11 mouse cellular contexts compared by ENCODE assay signal in genomic region chr12:28602259-28602658, GRCm38 (mm10). TPM values are rescaled to one million over a fixed set of nuclear protein-coding genes. Genes with fewer than 3 reads are reported as not detected.
A peak's percentile ranks its signal among the peaks of the same experiment; 100 is the strongest.
DNase-seq lines count a peak whose midpoint lies in the region; ATAC-seq and TF ChIP-seq lines count a peak whose summit lies in the region.
"Had no signal": no experiment of that assay in that cellular context is flagged by ENCODE, and none has a peak within 500 bp of the region (broad histone marks: within the 10 kb centered on the region; RNA-seq: fewer than 3 reads in every experiment).

No protein-coding gene starts in this region.

- ATAC-seq in forebrain, embryonic 13.5 days, result peak; percentile 82
- ATAC-seq in forebrain, embryonic 12.5 days (ENCODE audit: low FRiP score), result no peak
- ATAC-seq in midbrain, postnatal 0 days (ENCODE audit: low FRiP score), result peak; percentile 48; the same call in 1 of the 2 replicates

- H3K27ac ChIP-seq in forebrain, embryonic 13.5 days, result peak overlapping the region; percentile 32; the same call in 1 of the 2 replicates
- no peak overlapping the region for H3K27ac ChIP-seq in forebrain, embryonic 12.5 days
- no peak overlapping the region for H3K27ac ChIP-seq in midbrain, postnatal 0 days (ENCODE audit: low read depth, low read length)
- H3K27ac ChIP-seq: macrophage had no signal

- 7% methylated on average over 4 of the region's 4 CpGs for WGBS in forebrain, embryonic 13.5 days
- 22% methylated on average over 4 of the region's 4 CpGs for WGBS in forebrain, embryonic 12.5 days
- WGBS in midbrain, postnatal 0 days, result 22% methylated on average over 4 of the region's 4 CpGs

- DNase-seq in right cerebral cortex, postnatal 10 days (ENCODE audit: low spot score in 2 of 2), result peak; percentile 45 to 48
- DNase-seq in right cerebral cortex, postnatal 36 days (ENCODE audit: low spot score in 2 of 2), result no peak
- DNase-seq in heart, adult 8-10 months (ENCODE audit: low spot score), result peak; percentile 40
- peak; percentile 88 for DNase-seq in midbrain, postnatal 0 days (ENCODE audit: low spot score)
- DNase-seq in kidney, adult 18-20 months, result no peak
- no peak for DNase-seq in MN1 (ENCODE audit: low spot score)

- H3K36me3 ChIP-seq in forebrain, embryonic 13.5 days (ENCODE audit: poor library complexity, severe bottlenecking), result no peaks in the 10 kb centered on the region
- H3K36me3 ChIP-seq in forebrain, embryonic 12.5 days (replicated peaks), result no peaks in the 10 kb centered on the region
- no peaks in the 10 kb centered on the region for H3K36me3 ChIP-seq in midbrain, postnatal 0 days (ENCODE audit: insufficient read depth, low read length)

- no peak overlapping the region for H3K4me2 ChIP-seq in forebrain, embryonic 13.5 days
- H3K4me2 ChIP-seq in forebrain, embryonic 12.5 days, result no peak overlapping the region
- no peak overlapping the region for H3K4me2 ChIP-seq in midbrain, postnatal 0 days (ENCODE audit: low read depth, low read length, poor library complexity, severe bottlenecking)

- no peak overlapping the region for H3K9ac ChIP-seq in forebrain, embryonic 13.5 days
- H3K9ac ChIP-seq in forebrain, embryonic 12.5 days, result no peak overlapping the region
- no peak overlapping the region; the same call in 1 of the 2 replicates for H3K9ac ChIP-seq in midbrain, postnatal 0 days (replicated peaks; ENCODE audit: low read length, poor library complexity, severe bottlenecking)

- TF ChIP-seq CTCF in midbrain, postnatal 0 days (IDR thresholded peaks at IDR 0.05), result no peak

- no peak overlapping the region for H3K4me3 ChIP-seq in forebrain, embryonic 13.5 days
- no peak overlapping the region for H3K4me3 ChIP-seq in forebrain, embryonic 12.5 days (replicated peaks)
- no peak overlapping the region for H3K4me3 ChIP-seq in midbrain, postnatal 0 days (ENCODE audit: low read depth, low read length)

- H3K9me3 ChIP-seq in forebrain, embryonic 13.5 days (replicated peaks), result no peaks in the 10 kb centered on the region
- no peaks in the 10 kb centered on the region for H3K9me3 ChIP-seq in forebrain, embryonic 12.5 days
- H3K9me3 ChIP-seq in midbrain, postnatal 0 days (ENCODE audit: low read length), result no peaks in the 10 kb centered on the region

- H3K27me3 ChIP-seq in forebrain, embryonic 13.5 days, result no peaks in the 10 kb centered on the region
- H3K27me3 ChIP-seq in forebrain, embryonic 12.5 days, result no peaks in the 10 kb centered on the region; the same call in 1 of the 2 replicates
- no peaks in the 10 kb centered on the region for H3K27me3 ChIP-seq in midbrain, postnatal 0 days (ENCODE audit: insufficient read depth, low read length)

- H3K4me1 ChIP-seq in forebrain, embryonic 13.5 days, result peaks cover 31% of the 10 kb centered on the region
- H3K4me1 ChIP-seq in forebrain, embryonic 12.5 days, result peaks cover 7% of the 10 kb centered on the region
- no peaks in the 10 kb centered on the region for H3K4me1 ChIP-seq in midbrain, postnatal 0 days (ENCODE audit: insufficient read depth, low read length)

RNA-seq across cellular contexts. Expression of gene Allc, which starts 19.9 kb away (rescaled TPM):
- not detected in 2 replicates for polyA plus RNA-seq in forebrain, embryonic 13.5 days (2015; fragmentation: Nextera tagmentation; extraction: Ambion mirVana)
- polyA plus RNA-seq in forebrain, embryonic 12.5 days (2016; fragmentation: Nextera tagmentation; extraction: Ambion mirVana), result not detected in 2 replicates
- not detected for total RNA-seq in heart, adult 8-10 months (2022)
- 0.16 TPM in 1 of 2 replicates, not detected in the other for total RNA-seq in midbrain, postnatal 0 days (2014; rRNA removed)
- polyA plus RNA-seq in midbrain, postnatal 0 days (2015; fragmentation: Nextera tagmentation; extraction: Ambion mirVana), result 0.32 and 0.58 TPM in 2 replicates
- polyA plus RNA-seq: intestine, embryonic 14.5 days; macrophage; stomach, embryonic 14.5 days had no signal

RNA-seq across cellular contexts. Expression of gene Colec11, which starts 20.9 kb away (rescaled TPM):
- 0.18 and 0.40 TPM in 2 replicates for polyA plus RNA-seq in forebrain, embryonic 13.5 days (2015; fragmentation: Nextera tagmentation; extraction: Ambion mirVana)
- 0.22 and 0.23 TPM in 2 replicates for polyA plus RNA-seq in forebrain, embryonic 12.5 days (2016; fragmentation: Nextera tagmentation; extraction: Ambion mirVana)
- 10 to 100 TPM; 11.8 to 18.1 (median 14.3) TPM for total RNA-seq in heart, adult 8-10 months (2022)
- 0.57 and 1.4 TPM in 2 replicates for total RNA-seq in midbrain, postnatal 0 days (2014; rRNA removed)
- polyA plus RNA-seq in midbrain, postnatal 0 days (2015; fragmentation: Nextera tagmentation; extraction: Ambion mirVana), result 0.85 and 1.1 TPM in 2 replicates
- polyA plus RNA-seq: macrophage had no signal

RNA-seq across cellular contexts. Expression of gene Rps7, which starts 33.5 kb away (rescaled TPM):
- 536 and 650 TPM in 2 replicates for polyA plus RNA-seq in forebrain, embryonic 13.5 days (2015; fragmentation: Nextera tagmentation; extraction: Ambion mirVana)
- 650 and 690 TPM in 2 replicates for polyA plus RNA-seq in forebrain, embryonic 12.5 days (2016; fragmentation: Nextera tagmentation; extraction: Ambion mirVana)
- 100 to 1,000 TPM; 211 to 303 (median 290) TPM for total RNA-seq in heart, adult 8-10 months (2022)
- 844 and 942 TPM in 2 replicates for total RNA-seq in midbrain, postnatal 0 days (2014; rRNA removed)
- polyA plus RNA-seq in midbrain, postnatal 0 days (2015; fragmentation: Nextera tagmentation; extraction: Ambion mirVana), result 481 and 538 TPM in 2 replicates

RNA-seq across cellular contexts. Expression of gene Rnaseh1, which starts 47.1 kb away (rescaled TPM):
- polyA plus RNA-seq in forebrain, embryonic 13.5 days (2015; fragmentation: Nextera tagmentation; extraction: Ambion mirVana), result 28.4 and 29.6 TPM in 2 replicates
- 29.0 and 30.2 TPM in 2 replicates for polyA plus RNA-seq in forebrain, embryonic 12.5 days (2016; fragmentation: Nextera tagmentation; extraction: Ambion mirVana)
- total RNA-seq in heart, adult 8-10 months (2022), result 1 to 10 TPM; 6.7 to 9.4 (median 8.2) TPM
- total RNA-seq in midbrain, postnatal 0 days (2014; rRNA removed), result 7.7 and 9.8 TPM in 2 replicates
- polyA plus RNA-seq in midbrain, postnatal 0 days (2015; fragmentation: Nextera tagmentation; extraction: Ambion mirVana), result 12.6 and 14.5 TPM in 2 replicates

RNA-seq across cellular contexts. Expression of gene Dcdc2c, which starts 50.1 kb away (rescaled TPM):
- polyA plus RNA-seq in forebrain, embryonic 13.5 days (2015; fragmentation: Nextera tagmentation; extraction: Ambion mirVana), result not detected in 2 replicates
- 0.13 TPM in 1 of 2 replicates, not detected in the other for polyA plus RNA-seq in forebrain, embryonic 12.5 days (2016; fragmentation: Nextera tagmentation; extraction: Ambion mirVana)
- total RNA-seq in heart, adult 8-10 months (2022), result not detected
- not detected in 2 replicates for total RNA-seq in midbrain, postnatal 0 days (2014; rRNA removed)
- polyA plus RNA-seq in midbrain, postnatal 0 days (2015; fragmentation: Nextera tagmentation; extraction: Ambion mirVana), result 0.43 and 0.56 TPM in 2 replicates
- polyA plus RNA-seq: macrophage; stomach, embryonic 14.5 days had no signal

Comparison
In these comparisons a context has a peak if more than half of its experiments do, and no peak if none do; other contexts are left out.
1. DNase-seq: peak in right cerebral cortex, postnatal 10 days (2 of 2), heart, adult 8-10 months (single experiment) and midbrain, postnatal 0 days (single experiment); none in right cerebral cortex, postnatal 36 days (0 of 2), kidney, adult 18-20 months (single experiment) and MN1 (single experiment).